Mouse (Mus musculus): ENCODE data around the gene Akap13. TPM values are rescaled to one million over a fixed set of nuclear protein-coding genes. Genes with fewer than 3 reads are reported as not detected.

Gene Akap13
- total RNA-seq, 2 experiments from 2014 or later: 94.0 to 95.4 TPM

- no peak for DNase-seq
- intact Hi-C loops (cut with DNase I): loop anchor here (1.0 to 5.0 kb wide), 5 partner anchors 36 to 156 kb away; no protein-coding TSS in a partner anchor
Measured at GRCm38 (mm10) chr7:75456152-75456888, 986 bp downstream of the Akap13 start.

- DNase-seq: no peak
- intact Hi-C loops (cut with DNase I): no loop called here
Measured at GRCm38 (mm10) chr7:75460290-75460689, 5.0 kb downstream of the Akap13 start.

- intact Hi-C loops (cut with DNase I): no loop called here
- DNase-seq: no peak
Measured at GRCm38 (mm10) chr7:75463579-75464162, 8.3 kb downstream of the Akap13 start.

- no peak for DNase-seq
- intact Hi-C loops (cut with DNase I): no loop called here
Measured at GRCm38 (mm10) chr7:75467791-75468190, 12.5 kb downstream of the Akap13 start.

- intact Hi-C loops (cut with DNase I): no loop called here
- no peak for DNase-seq
Measured at GRCm38 (mm10) chr7:75470318-75470925, 15.1 kb downstream of the Akap13 start.

- intact Hi-C loops (cut with DNase I): no loop called here
- no peak for DNase-seq
Measured at GRCm38 (mm10) chr7:75472316-75473195, 17.2 kb downstream of the Akap13 start.

- intact Hi-C loops (cut with DNase I): no loop called here
- no peak for DNase-seq
Measured at GRCm38 (mm10) chr7:75473294-75473693, 18.0 kb downstream of the Akap13 start.

GRCm38 (mm10) chr7:75474064-75474463 is 18.7 kb downstream of the Akap13 start:
- intact Hi-C loops (cut with DNase I): no loop called here
- no peak for DNase-seq

GRCm38 (mm10) chr7:75474564-75475150 is 19.3 kb downstream of the Akap13 start:
- no peak for DNase-seq
- intact Hi-C loops (cut with DNase I): no loop called here

GRCm38 (mm10) chr7:75478060-75478459 is 22.7 kb downstream of the Akap13 start:
- intact Hi-C loops (cut with DNase I): no loop called here
- DNase-seq: no peak

- DNase-seq: no peak
- intact Hi-C loops (cut with DNase I): no loop called here
Measured at GRCm38 (mm10) chr7:75480721-75481426, 25.5 kb downstream of the Akap13 start.

GRCm38 (mm10) chr7:75486031-75486430 is 30.7 kb downstream of the Akap13 start:
- DNase-seq: no peak
- intact Hi-C loops (cut with DNase I): no loop called here

GRCm38 (mm10) chr7:75495941-75496441 is 40.7 kb downstream of the Akap13 start:
- intact Hi-C loops (cut with DNase I): no loop called here
- no peak for DNase-seq

GRCm38 (mm10) chr7:75498627-75499026 is 43.3 kb downstream of the Akap13 start:
- intact Hi-C loops (cut with DNase I): no loop called here
- DNase-seq: peak; percentile 30 to 38

- intact Hi-C loops (cut with DNase I): no loop called here
- no peak for DNase-seq
Measured at GRCm38 (mm10) chr7:75499271-75499670, 43.9 kb downstream of the Akap13 start.

- DNase-seq: no peak
- intact Hi-C loops (cut with DNase I): no loop called here
Measured at GRCm38 (mm10) chr7:75500164-75500563, 44.8 kb downstream of the Akap13 start.

GRCm38 (mm10) chr7:75500793-75501192 is 45.5 kb downstream of the Akap13 start:
- intact Hi-C loops (cut with DNase I): no loop called here
- DNase-seq: no peak

- no peak for DNase-seq
- intact Hi-C loops (cut with DNase I): no loop called here
Measured at GRCm38 (mm10) chr7:75504524-75504923, 49.2 kb downstream of the Akap13 start.

GRCm38 (mm10) chr7:75506628-75507027 is 51.3 kb downstream of the Akap13 start:
- intact Hi-C loops (cut with DNase I): no loop called here
- DNase-seq: no peak

Measured in heart, postnatal 10 days (tissue).